Mouse (Mus musculus) ES-E14 (cell line): ENCODE measurements around the gene Cpxm1. TPM values are rescaled to one million over a fixed set of nuclear protein-coding genes. Genes with fewer than 3 reads are reported as not detected.

Experiments
- DNase-seq: peaks from one replicate; pipeline ENCODE4 v3.0.0-alpha.2; 2013; ENCODE audit warnings: low read depth, low spot score
- H3K27ac ChIP-seq: 2 replicates; pipeline ENCODE4 v1.5.1; 2012; ENCODE audit warnings: low read depth, mild to moderate bottlenecking, low read length, moderate library complexity, mixed read lengths; ENCODE audit not compliant: poor library complexity, insufficient read depth, severe bottlenecking
- H3K36me3 ChIP-seq: 2 replicates; pipeline ENCODE4 v1.6.1; 2012; ENCODE audit warnings: mild to moderate bottlenecking, low read length, moderate library complexity, mixed read lengths; ENCODE audit not compliant: control insufficient read depth, poor library complexity, insufficient read depth, severe bottlenecking
- H3K4me1 ChIP-seq, 2 experiments: fragments of 150-350 bp in 1 of 2; sonication (generic) in 1 of 2; 2 replicates each; pipeline ENCODE4 v1.6.1; 2012; ENCODE audit warnings: low read length in 2 of 2, mild to moderate bottlenecking in 1 of 2, mixed read lengths in 1 of 2; ENCODE audit not compliant: control insufficient read depth in 2 of 2, insufficient read depth in 2 of 2, poor library complexity in 1 of 2
- H3K4me3 ChIP-seq, 2 experiments: fragments of 150-350 bp in 1 of 2; sonication (generic) in 1 of 2; 2 replicates each; pipeline ENCODE4 v1.5.1; 2012; ENCODE audit warnings: low read length in 2 of 2, low read depth in 1 of 2, mild to moderate bottlenecking in 1 of 2, mixed read lengths in 1 of 2; ENCODE audit not compliant: insufficient read depth in 1 of 2, poor library complexity in 1 of 2, severe bottlenecking in 1 of 2
- H3K9ac ChIP-seq: 2 replicates; pipeline ENCODE4 v1.6.1; 2012; ENCODE audit warnings: low read depth, mild to moderate bottlenecking, low read length, mixed read lengths; ENCODE audit not compliant: poor library complexity, insufficient read depth, severe bottlenecking
- H3K9me3 ChIP-seq: fragments of 150-350 bp; sonication (generic); 2 replicates; pipeline ENCODE4 v1.6.1; 2012; ENCODE audit warnings: low read depth, mild to moderate bottlenecking, low read length; ENCODE audit not compliant: control insufficient read depth, insufficient read depth
- CHD2 ChIP-seq: IDR thresholded peaks from 2 replicates; pipeline ENCODE4 v1.6.1; 2014; ENCODE audit warnings: mild to moderate bottlenecking, low read depth, low read length, inconsistent platforms
- HCFC1 ChIP-seq: IDR thresholded peaks from 2 replicates; pipeline ENCODE4 v1.6.1; 2012; ENCODE audit warnings: low read length, inconsistent platforms, borderline replicate concordance; ENCODE audit not compliant: insufficient read depth
- MAFK ChIP-seq: IDR thresholded peaks from 2 replicates; pipeline ENCODE4 v1.6.1; 2014; ENCODE audit warnings: mild to moderate bottlenecking, low read depth, low read length, inconsistent platforms; ENCODE audit not compliant: insufficient read depth
- ZC3H11A ChIP-seq: IDR thresholded peaks from 2 replicates; pipeline ENCODE4 v1.6.1; 2012; ENCODE audit warnings: low read depth, mild to moderate bottlenecking, inconsistent platforms, low read length, borderline replicate concordance
- ZNF384 ChIP-seq: IDR thresholded peaks from 2 replicates; pipeline ENCODE4 v1.6.1; 2012; ENCODE audit warnings: low read depth, low read length, inconsistent platforms
- in situ Hi-C, 2 experiments: fragments of 600-800 bp; cut with MboI; formaldehyde crosslinking; loops; one replicate each; pipeline ENCODE4 v1.15.1; 2025; ENCODE audit warnings: low sequenced_read_pairs in 2 of 2, inconsistent platforms in 1 of 2; ENCODE audit not compliant: unreplicated experiment in 2 of 2
- total RNA-seq: library from RNA; depleted of rRNA; stranded (reverse); fragments of 300-350 nt; gene quantifications from 2 replicates; pipeline ENCODE4 v1.2.3, GENCODE M21; 2012; rRNA removed

Cpxm1 gene
- total RNA-seq, 1 experiment: 52.2 TPM

GRCm38 (mm10) chr2:130353411-130353810, 44.0 kb downstream of the Cpxm1 start:
- Histone ChIP-seq H3K27ac (no peak overlapping the region), H3K36me3 (no peaks in the 10 kb centered on the region), H3K9me3 (no peaks in the 10 kb centered on the region), H3K4me1 (peaks cover 0 to 4% of the 10 kb centered on the region in 2 experiments; a peak in 1 of 4 replicates), H3K9ac (no peak overlapping the region), H3K4me3 (no peak overlapping the region)
- DNase-seq: no peak
- TF ChIP-seq ZNF384 (no peak), ZC3H11A (no peak), MAFK (no peak), HCFC1 (no peak), CHD2 (no peak)
- in situ Hi-C loops: no loop called here

- H3K9ac ChIP-seq: no peak overlapping the region
- no peaks in the 10 kb centered on the region for H3K36me3 ChIP-seq
- in situ Hi-C loops: no loop called here
- H3K4me1 ChIP-seq: peaks cover 0 to 4% of the 10 kb centered on the region in 2 experiments; a peak in 1 of 4 replicates
- DNase-seq: no peak
- no peak overlapping the region for H3K27ac ChIP-seq
- no peak for TF ChIP-seq ZC3H11A
- TF ChIP-seq CHD2: no peak
- TF ChIP-seq ZNF384: no peak
- TF ChIP-seq MAFK: no peak
- no peak for TF ChIP-seq HCFC1
- no peaks in the 10 kb centered on the region for H3K9me3 ChIP-seq
- no peak overlapping the region for H3K4me3 ChIP-seq
Measured at GRCm38 (mm10) chr2:130351758-130352339, 45.5 kb downstream of the Cpxm1 start.

- TF ChIP-seq ZC3H11A (no peak), HCFC1 (no peak), ZNF384 (no peak), MAFK (no peak), CHD2 (no peak)
- no peak overlapping the region for H3K4me3 ChIP-seq
- H3K9me3 ChIP-seq: no peaks in the 10 kb centered on the region
- peaks cover 0 to 4% of the 10 kb centered on the region in 2 experiments; a peak in 1 of 4 replicates for H3K4me1 ChIP-seq
- in situ Hi-C loops: no loop called here
- DNase-seq: no peak
- no peak overlapping the region for H3K9ac ChIP-seq
- no peak overlapping the region for H3K27ac ChIP-seq
- H3K36me3 ChIP-seq: no peaks in the 10 kb centered on the region
Measured at GRCm38 (mm10) chr2:130350376-130350775, 47.0 kb downstream of the Cpxm1 start.

- TF ChIP-seq MAFK (no peak), HCFC1 (no peak), ZNF384 (no peak), ZC3H11A (no peak), CHD2 (no peak)
- Histone ChIP-seq H3K9me3 (no peaks in the 10 kb centered on the region), H3K4me1 (no peaks in the 10 kb centered on the region), H3K4me3 (no peak overlapping the region), H3K9ac (no peak overlapping the region), H3K36me3 (no peaks in the 10 kb centered on the region), H3K27ac (no peak overlapping the region)
- in situ Hi-C loops: no loop called here
- no peak for DNase-seq
Measured at GRCm38 (mm10) chr2:130341220-130341580, 56.2 kb downstream of the Cpxm1 start.

Other genes starting within 250 kb of the Cpxm1 start
- gene Snrpb, start 218.2 kb downstream of the Cpxm1 start, total RNA-seq: 278 and 339 TPM in 2 replicates
- 0.09 and 0.16 TPM in 2 replicates for gene Tmc2, start 202.4 kb downstream of the Cpxm1 start, total RNA-seq
- gene Nop56, start 123.1 kb downstream of the Cpxm1 start, total RNA-seq: 1,148 and 1,555 TPM in 2 replicates
- gene Idh3b, start 113.0 kb downstream of the Cpxm1 start, total RNA-seq: 100 and 129 TPM in 2 replicates
- gene Ebf4, start 102.4 kb downstream of the Cpxm1 start, total RNA-seq: 0.58 and 0.62 TPM in 2 replicates
- gene Gm28372, start 7.7 kb upstream of the Cpxm1 start, total RNA-seq: not detected in 2 replicates
- not detected in 2 replicates for gene 1700020A23Rik, start 7.7 kb upstream of the Cpxm1 start, total RNA-seq
- not detected in 2 replicates for gene Tmem239, start 8.9 kb upstream of the Cpxm1 start, total RNA-seq
- 111 and 164 TPM in 2 replicates for gene Vps16, start 26.8 kb upstream of the Cpxm1 start, total RNA-seq
- gene Pced1a, start 27.1 kb upstream of the Cpxm1 start, total RNA-seq: 13.1 and 14.4 TPM in 2 replicates
- 35.1 and 40.6 TPM in 2 replicates for gene Ptpra, start 52.7 kb upstream of the Cpxm1 start, total RNA-seq
- gene Mrps26, start 166.2 kb upstream of the Cpxm1 start, total RNA-seq: 42.6 and 57.0 TPM in 2 replicates
- 0.45 TPM in 1 of 2 replicates, not detected in the other for gene Oxt, start 178.6 kb upstream of the Cpxm1 start, total RNA-seq
- not detected in 2 replicates for gene Avp, start 185.0 kb upstream of the Cpxm1 start, total RNA-seq
- gene Fastkd5, start 232.5 kb upstream of the Cpxm1 start, total RNA-seq: 22.0 and 22.2 TPM in 2 replicates
- gene Ubox5, start 232.5 kb upstream of the Cpxm1 start, total RNA-seq: 5.0 and 5.8 TPM in 2 replicates
- gene Lzts3, start 245.2 kb upstream of the Cpxm1 start, total RNA-seq: 3.4 and 4.4 TPM in 2 replicates